Mouse (Mus musculus): Measurements from ENCODE around the gene Tgfbr1. TPM values are rescaled to one million over a fixed set of nuclear protein-coding genes. Genes with fewer than 3 reads are reported as not detected.

Gene Tgfbr1
- polyA plus RNA-seq, 1 experiment, result 5.6 TPM

DNA sequence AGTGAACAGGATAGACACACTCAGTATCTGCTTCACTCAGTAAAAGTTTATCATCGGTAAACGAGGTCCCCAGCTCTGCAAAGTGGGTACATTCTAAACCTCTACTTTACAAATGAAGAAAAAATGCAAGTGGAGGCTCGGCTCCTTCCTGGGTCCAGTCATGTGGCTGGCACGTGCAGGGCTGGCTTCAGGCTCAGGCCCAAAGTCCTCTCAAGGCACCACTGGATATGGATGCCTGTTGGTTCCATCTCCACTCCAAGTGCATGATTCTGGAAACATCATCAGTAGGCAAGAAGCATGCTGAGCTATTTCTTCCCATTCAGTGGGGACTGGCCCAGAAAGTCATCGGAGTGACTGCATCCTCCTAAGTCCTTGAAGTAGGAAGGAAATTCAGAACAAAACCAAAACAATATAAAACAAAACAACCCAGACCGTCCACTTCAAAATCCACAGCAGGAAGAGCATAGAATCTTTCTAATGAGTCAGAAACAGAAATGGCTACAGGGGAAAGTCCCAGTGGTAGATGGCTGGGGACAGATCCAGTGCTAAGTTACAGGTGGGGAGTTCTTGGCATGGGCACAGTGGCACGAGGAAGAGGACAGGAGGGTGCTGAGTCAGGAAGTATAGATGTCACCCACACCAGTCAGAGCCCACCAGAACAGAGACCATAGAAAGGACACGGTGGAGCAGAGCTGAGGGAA is 39.2 kb upstream of the Tgfbr1 start:
- TF ChIP-seq CTCF (IDR thresholded peaks at IDR 0.05; ENCODE audit: control insufficient read depth, insufficient read depth, low read length), result no peak
- no peak for TF ChIP-seq POLR2A (IDR thresholded peaks at IDR 0.05; ENCODE audit: borderline replicate concordance, control insufficient read depth, low read depth, low read length)
- H3K27ac ChIP-seq (ENCODE audit: control insufficient read depth, insufficient read depth, low read depth, low read length, poor library complexity), result no peak overlapping the region
- WGBS, result 66% methylated on average over 8 of the region's 8 CpGs
- H3K4me3 ChIP-seq (replicated peaks; ENCODE audit: control insufficient read depth, low read depth, low read length), result no peak overlapping the region
- peaks cover 17% of the 10 kb centered on the region for H3K4me1 ChIP-seq (ENCODE audit: control insufficient read depth, insufficient read depth, low read length)

DNA sequence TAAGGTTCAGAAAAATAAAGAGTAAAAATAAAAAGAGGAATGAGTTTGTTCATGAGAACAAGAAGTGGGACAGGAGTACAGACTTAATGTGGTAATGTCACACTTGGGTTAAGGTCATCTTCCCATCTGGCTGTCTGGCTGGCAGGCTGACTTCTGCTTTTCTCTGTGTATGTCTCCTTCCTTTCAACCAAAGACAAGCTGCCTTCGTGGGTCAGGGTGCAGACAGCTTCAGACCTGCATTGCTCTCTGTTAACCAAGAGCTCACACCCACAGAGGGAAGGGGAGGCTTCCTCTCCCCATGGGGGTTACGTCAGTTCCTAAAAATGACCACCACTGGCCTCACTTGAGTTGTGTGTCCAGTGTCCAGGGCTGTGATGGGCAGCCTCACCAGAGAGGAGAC is 37.6 kb upstream of the Tgfbr1 start:
- Histone ChIP-seq H3K27ac (ENCODE audit: control insufficient read depth, insufficient read depth, low read depth, low read length, poor library complexity) (peak overlapping the region; percentile 67), H3K4me1 (ENCODE audit: control insufficient read depth, insufficient read depth, low read length) (peaks cover 17% of the 10 kb centered on the region), H3K4me3 (replicated peaks; ENCODE audit: control insufficient read depth, low read depth, low read length) (no peak overlapping the region)
- no peak for TF ChIP-seq CTCF (IDR thresholded peaks at IDR 0.05; ENCODE audit: control insufficient read depth, insufficient read depth, low read length)
- TF ChIP-seq POLR2A (IDR thresholded peaks at IDR 0.05; ENCODE audit: borderline replicate concordance, control insufficient read depth, low read depth, low read length), result no peak
- WGBS, result 5% methylated on average over 2 of the region's 2 CpGs

- no peak for TF ChIP-seq CTCF (IDR thresholded peaks at IDR 0.05; ENCODE audit: control insufficient read depth, insufficient read depth, low read length)
- no peak for TF ChIP-seq POLR2A (IDR thresholded peaks at IDR 0.05; ENCODE audit: borderline replicate concordance, control insufficient read depth, low read depth, low read length)
- Histone ChIP-seq H3K4me1 (ENCODE audit: control insufficient read depth, insufficient read depth, low read length) (peaks cover 12% of the 10 kb centered on the region), H3K4me3 (replicated peaks; ENCODE audit: control insufficient read depth, low read depth, low read length) (no peak overlapping the region), H3K27ac (ENCODE audit: control insufficient read depth, insufficient read depth, low read depth, low read length, poor library complexity) (no peak overlapping the region)
- 77% methylated on average over 6 of the region's 6 CpGs for WGBS
Observed at GRCm38 (mm10) chr4:47316432-47316831, 36.6 kb upstream of the Tgfbr1 start.

DNA sequence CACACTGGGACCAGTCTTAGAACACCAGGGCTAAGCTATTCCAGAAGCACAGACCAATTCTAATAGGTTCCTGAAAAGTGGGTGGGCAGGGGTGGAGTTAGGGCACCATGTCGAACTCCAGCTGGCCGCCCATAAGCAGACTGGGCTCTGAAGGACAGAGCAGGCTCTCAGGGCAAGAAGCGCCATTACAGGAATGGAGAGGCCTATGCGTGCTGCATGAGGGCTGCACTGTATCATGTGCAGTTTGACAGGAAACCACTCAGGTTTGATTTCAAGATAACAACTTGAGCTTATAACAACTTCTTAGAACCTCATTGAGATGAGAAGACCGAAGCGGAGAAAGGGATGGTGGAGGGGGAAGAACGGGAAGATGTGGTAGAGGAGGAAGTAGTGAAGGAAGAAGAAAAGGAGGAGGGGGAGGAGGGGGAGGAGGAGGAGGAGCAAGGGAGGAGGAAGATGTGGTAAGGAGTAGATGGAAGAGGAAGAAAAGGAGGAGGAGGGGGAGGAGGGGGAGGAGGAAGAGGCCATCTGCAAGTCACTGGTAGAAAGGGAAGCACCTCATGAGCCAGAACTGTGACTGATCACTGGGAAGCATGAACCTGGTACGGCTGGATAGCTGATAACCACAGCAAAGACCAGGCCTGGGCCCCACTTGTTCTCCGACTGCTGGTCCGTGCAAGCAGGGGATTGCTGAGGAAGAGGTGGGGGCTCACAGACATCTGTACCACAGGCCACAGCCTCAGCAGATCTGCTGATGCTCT is 33.3 kb upstream of the Tgfbr1 start:
- Histone ChIP-seq H3K4me3 (replicated peaks; ENCODE audit: control insufficient read depth, low read depth, low read length) (peak overlapping the region; percentile 4), H3K27ac (ENCODE audit: control insufficient read depth, insufficient read depth, low read depth, low read length, poor library complexity) (peak overlapping the region; percentile 80), H3K4me1 (ENCODE audit: control insufficient read depth, insufficient read depth, low read length) (peaks cover 5% of the 10 kb centered on the region)
- TF ChIP-seq POLR2A (IDR thresholded peaks at IDR 0.05; ENCODE audit: borderline replicate concordance, control insufficient read depth, low read depth, low read length) (no peak), CTCF (IDR thresholded peaks at IDR 0.05; ENCODE audit: control insufficient read depth, insufficient read depth, low read length) (no peak)
- 10% methylated on average over 10 of the region's 10 CpGs for WGBS

GRCm38 (mm10) chr4:47322315-47322714 is 30.7 kb upstream of the Tgfbr1 start:
- 67% methylated on average over 3 of the region's 3 CpGs for WGBS
- H3K4me3 ChIP-seq (replicated peaks; ENCODE audit: control insufficient read depth, low read depth, low read length), result no peak overlapping the region
- peaks cover 6% of the 10 kb centered on the region for H3K4me1 ChIP-seq (ENCODE audit: control insufficient read depth, insufficient read depth, low read length)
- no peak for TF ChIP-seq CTCF (IDR thresholded peaks at IDR 0.05; ENCODE audit: control insufficient read depth, insufficient read depth, low read length)
- TF ChIP-seq POLR2A (IDR thresholded peaks at IDR 0.05; ENCODE audit: borderline replicate concordance, control insufficient read depth, low read depth, low read length), result no peak
- no peak overlapping the region for H3K27ac ChIP-seq (ENCODE audit: control insufficient read depth, insufficient read depth, low read depth, low read length, poor library complexity)

DNA sequence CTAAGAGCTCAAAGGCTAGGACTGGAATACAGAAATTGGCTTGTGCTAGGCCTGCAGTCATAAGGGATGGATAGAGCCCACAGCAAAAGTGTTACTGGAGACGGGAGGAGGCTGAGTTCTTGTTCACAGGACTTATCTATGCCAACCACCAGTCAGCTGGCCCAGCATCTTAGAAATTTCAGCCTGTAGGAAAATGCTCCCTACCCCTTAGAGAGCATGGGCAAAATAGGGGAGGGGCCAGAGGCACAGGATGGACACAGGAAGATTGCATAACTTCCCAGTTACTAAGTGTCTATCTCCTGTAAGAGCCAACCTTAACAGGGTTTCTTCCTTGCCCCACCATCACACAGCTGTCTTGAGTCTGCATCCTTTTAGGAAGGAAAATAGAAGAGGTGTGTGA is 28.8 kb upstream of the Tgfbr1 start:
- H3K4me1 ChIP-seq (ENCODE audit: control insufficient read depth, insufficient read depth, low read length), result peaks cover 6% of the 10 kb centered on the region
- H3K4me3 ChIP-seq (replicated peaks; ENCODE audit: control insufficient read depth, low read depth, low read length), result no peak overlapping the region
- WGBS, result 35% methylated on average over 1 of the region's 1 CpGs
- no peak for TF ChIP-seq POLR2A (IDR thresholded peaks at IDR 0.05; ENCODE audit: borderline replicate concordance, control insufficient read depth, low read depth, low read length)
- no peak for TF ChIP-seq CTCF (IDR thresholded peaks at IDR 0.05; ENCODE audit: control insufficient read depth, insufficient read depth, low read length)
- H3K27ac ChIP-seq (ENCODE audit: control insufficient read depth, insufficient read depth, low read depth, low read length, poor library complexity), result peak overlapping the region; percentile 54; the same call in 1 of the 2 replicates

DNA sequence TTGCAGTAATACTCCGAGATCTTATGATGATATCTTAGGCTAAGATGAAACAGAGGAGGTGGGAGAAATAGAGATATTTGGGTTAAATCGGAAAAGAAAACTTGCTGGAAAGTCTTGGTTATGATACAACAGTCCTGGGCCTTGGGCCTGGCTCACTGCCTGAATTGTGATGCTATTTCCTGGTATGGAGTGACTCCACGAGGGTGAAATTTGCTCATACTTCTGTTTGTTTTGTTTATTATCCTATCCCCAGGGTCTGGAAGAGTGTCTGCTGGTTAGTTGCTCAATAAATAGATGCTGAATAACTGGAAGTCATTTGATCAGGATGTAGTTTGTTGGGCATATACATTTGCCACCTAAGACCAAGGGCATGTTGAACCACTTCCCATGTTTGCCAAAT is 25.2 kb upstream of the Tgfbr1 start:
- TF ChIP-seq POLR2A (IDR thresholded peaks at IDR 0.05; ENCODE audit: borderline replicate concordance, control insufficient read depth, low read depth, low read length) (no peak), CTCF (IDR thresholded peaks at IDR 0.05; ENCODE audit: control insufficient read depth, insufficient read depth, low read length) (no peak)
- H3K4me3 ChIP-seq (replicated peaks; ENCODE audit: control insufficient read depth, low read depth, low read length), result no peak overlapping the region
- H3K4me1 ChIP-seq (ENCODE audit: control insufficient read depth, insufficient read depth, low read length), result peaks cover 2% of the 10 kb centered on the region; the same call in 1 of the 2 replicates
- H3K27ac ChIP-seq (ENCODE audit: control insufficient read depth, insufficient read depth, low read depth, low read length, poor library complexity), result no peak overlapping the region
- 70% methylated on average over 3 of the region's 3 CpGs for WGBS

GRCm38 (mm10) chr4:47329285-47329684 is 23.7 kb upstream of the Tgfbr1 start:
- no peak overlapping the region for H3K4me3 ChIP-seq (replicated peaks; ENCODE audit: control insufficient read depth, low read depth, low read length)
- WGBS, result 20% methylated on average over 1 of the region's 1 CpGs
- H3K4me1 ChIP-seq (ENCODE audit: control insufficient read depth, insufficient read depth, low read length), result peaks cover 2% of the 10 kb centered on the region; the same call in 1 of the 2 replicates
- no peak overlapping the region for H3K27ac ChIP-seq (ENCODE audit: control insufficient read depth, insufficient read depth, low read depth, low read length, poor library complexity)
- TF ChIP-seq CTCF (IDR thresholded peaks at IDR 0.05; ENCODE audit: control insufficient read depth, insufficient read depth, low read length), result no peak
- TF ChIP-seq POLR2A (IDR thresholded peaks at IDR 0.05; ENCODE audit: borderline replicate concordance, control insufficient read depth, low read depth, low read length), result no peak

All from bone marrow, adult 2 months (tissue).